Mouse (Mus musculus): ENCODE measurements around the gene Arhgef18. TPM values are rescaled to one million over a fixed set of nuclear protein-coding genes. Genes with fewer than 3 reads are reported as not detected.

Gene Arhgef18
- polyA plus RNA-seq, 1 experiment, result 34.7 TPM

GRCm38 (mm10) chr8:3407417-3407816 is 14.6 kb downstream of the Arhgef18 start:
- Histone ChIP-seq H3K4me3 (replicated peaks; ENCODE audit: control insufficient read depth, low read depth, low read length) (no peak overlapping the region), H3K27ac (ENCODE audit: control insufficient read depth, insufficient read depth, low read depth, low read length, poor library complexity) (no peak overlapping the region), H3K4me1 (ENCODE audit: control insufficient read depth, insufficient read depth, low read length) (no peaks in the 10 kb centered on the region)
- TF ChIP-seq POLR2A (IDR thresholded peaks at IDR 0.05; ENCODE audit: borderline replicate concordance, control insufficient read depth, low read depth, low read length), result no peak
- TF ChIP-seq CTCF (IDR thresholded peaks at IDR 0.05; ENCODE audit: control insufficient read depth, insufficient read depth, low read length), result no peak
- WGBS, result 72% methylated on average over 3 of the region's 3 CpGs

- no peak overlapping the region for H3K4me3 ChIP-seq (replicated peaks; ENCODE audit: control insufficient read depth, low read depth, low read length)
- no peaks in the 10 kb centered on the region for H3K4me1 ChIP-seq (ENCODE audit: control insufficient read depth, insufficient read depth, low read length)
- H3K27ac ChIP-seq (ENCODE audit: control insufficient read depth, insufficient read depth, low read depth, low read length, poor library complexity), result no peak overlapping the region
- TF ChIP-seq CTCF (IDR thresholded peaks at IDR 0.05; ENCODE audit: control insufficient read depth, insufficient read depth, low read length), result no peak
- no peak for TF ChIP-seq POLR2A (IDR thresholded peaks at IDR 0.05; ENCODE audit: borderline replicate concordance, control insufficient read depth, low read depth, low read length)
- 60% methylated on average over 2 of the region's 2 CpGs for WGBS
These were observed 18.3 kb downstream of the Arhgef18 start for GRCm38 (mm10) chr8:3411085-3411484.

DNA sequence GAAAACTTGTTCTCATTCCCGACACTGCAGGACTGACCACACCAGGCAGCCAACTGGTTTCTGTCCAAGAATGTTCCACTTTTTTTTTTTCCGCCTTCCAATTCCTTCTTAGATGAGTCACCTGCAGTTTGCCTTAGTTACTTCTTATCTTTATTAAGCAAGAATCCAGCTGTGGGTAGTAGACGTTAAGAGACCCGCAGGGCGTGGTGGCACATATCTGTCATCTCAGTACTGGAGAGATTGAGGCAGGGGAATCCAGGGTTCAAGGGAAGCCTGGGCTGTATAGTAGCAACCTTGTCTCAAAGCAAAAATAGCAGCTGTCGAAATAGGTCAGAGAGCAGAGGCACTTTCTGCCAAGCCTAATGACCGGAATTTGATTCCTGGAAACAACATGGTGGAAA is 19.1 kb downstream of the Arhgef18 start:
- Histone ChIP-seq H3K27ac (ENCODE audit: control insufficient read depth, insufficient read depth, low read depth, low read length, poor library complexity) (no peak overlapping the region), H3K4me3 (replicated peaks; ENCODE audit: control insufficient read depth, low read depth, low read length) (no peak overlapping the region)

GRCm38 (mm10) chr8:3412816-3413215 is 20.0 kb downstream of the Arhgef18 start:
- WGBS, result 79% methylated on average over 1 of the region's 1 CpGs
- TF ChIP-seq POLR2A (IDR thresholded peaks at IDR 0.05; ENCODE audit: borderline replicate concordance, control insufficient read depth, low read depth, low read length) (no peak), CTCF (IDR thresholded peaks at IDR 0.05; ENCODE audit: control insufficient read depth, insufficient read depth, low read length) (no peak)
- Histone ChIP-seq H3K27ac (ENCODE audit: control insufficient read depth, insufficient read depth, low read depth, low read length, poor library complexity) (no peak overlapping the region), H3K4me3 (replicated peaks; ENCODE audit: control insufficient read depth, low read depth, low read length) (no peak overlapping the region), H3K4me1 (ENCODE audit: control insufficient read depth, insufficient read depth, low read length) (no peaks in the 10 kb centered on the region)

More for the DNA sequence above, 19.1 kb downstream of the Arhgef18 start:
- no peaks in the 10 kb centered on the region for H3K4me1 ChIP-seq (ENCODE audit: control insufficient read depth, insufficient read depth, low read length)
- 68% methylated on average over 7 of the region's 7 CpGs for WGBS
- TF ChIP-seq CTCF (IDR thresholded peaks at IDR 0.05; ENCODE audit: control insufficient read depth, insufficient read depth, low read length) (no peak), POLR2A (IDR thresholded peaks at IDR 0.05; ENCODE audit: borderline replicate concordance, control insufficient read depth, low read depth, low read length) (no peak)

DNA sequence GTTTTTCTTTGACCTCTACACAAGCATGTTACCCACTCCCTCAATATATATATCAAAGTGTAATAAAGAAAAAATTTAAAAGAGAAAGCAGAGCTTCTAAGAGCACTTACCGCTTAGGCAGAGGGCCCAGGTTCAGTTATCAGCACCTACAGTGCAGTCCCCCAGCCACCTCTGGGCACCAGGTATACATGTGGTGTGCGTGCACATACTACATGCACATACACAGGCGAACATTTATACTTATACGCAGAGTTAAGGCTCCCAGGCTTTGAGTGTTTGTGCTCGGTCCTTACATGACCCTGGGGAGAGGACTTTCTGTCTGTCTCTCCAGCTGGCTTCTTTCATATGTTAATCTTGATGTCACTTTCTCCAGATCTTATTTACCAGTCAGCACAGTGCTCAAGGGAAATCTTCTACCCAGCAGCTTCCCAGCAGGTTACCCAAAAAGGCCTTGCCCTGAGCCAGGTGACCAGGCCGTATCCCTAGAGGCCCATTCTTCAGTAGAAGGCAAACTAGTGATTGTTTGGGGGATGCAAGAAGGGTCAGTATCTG is 21.9 kb downstream of the Arhgef18 start:
- Histone ChIP-seq H3K4me1 (ENCODE audit: control insufficient read depth, insufficient read depth, low read length) (no peaks in the 10 kb centered on the region), H3K27ac (ENCODE audit: control insufficient read depth, insufficient read depth, low read depth, low read length, poor library complexity) (no peak overlapping the region), H3K4me3 (replicated peaks; ENCODE audit: control insufficient read depth, low read depth, low read length) (no peak overlapping the region)
- no peak for TF ChIP-seq POLR2A (IDR thresholded peaks at IDR 0.05; ENCODE audit: borderline replicate concordance, control insufficient read depth, low read depth, low read length)
- TF ChIP-seq CTCF (IDR thresholded peaks at IDR 0.05; ENCODE audit: control insufficient read depth, insufficient read depth, low read length), result no peak
- WGBS, result 91% methylated on average over 6 of the region's 6 CpGs

DNA sequence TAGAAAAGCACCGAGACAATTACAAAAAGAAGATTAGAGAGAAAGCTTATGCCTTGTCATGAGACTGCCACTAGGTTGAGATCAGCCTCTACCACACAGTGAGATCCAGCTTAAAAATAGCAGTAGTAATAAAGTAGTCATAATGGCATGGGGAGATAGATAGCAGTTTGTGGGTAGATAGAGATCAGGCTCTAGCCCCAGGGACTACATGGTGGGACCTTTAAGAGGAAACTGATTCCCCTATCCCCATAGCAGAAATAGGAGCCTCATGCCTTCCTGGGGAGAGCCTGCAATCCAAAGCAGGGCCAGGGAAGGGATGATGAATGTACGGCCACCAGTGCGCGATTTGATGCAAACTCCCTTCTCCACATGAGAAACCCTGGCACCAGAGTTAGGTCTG is 22.5 kb downstream of the Arhgef18 start:
- no peak overlapping the region for H3K27ac ChIP-seq (ENCODE audit: control insufficient read depth, insufficient read depth, low read depth, low read length, poor library complexity)

GRCm38 (mm10) chr8:3415661-3416060 is 22.9 kb downstream of the Arhgef18 start:
- Histone ChIP-seq H3K4me3 (replicated peaks; ENCODE audit: control insufficient read depth, low read depth, low read length) (no peak overlapping the region), H3K27ac (ENCODE audit: control insufficient read depth, insufficient read depth, low read depth, low read length, poor library complexity) (no peak overlapping the region), H3K4me1 (ENCODE audit: control insufficient read depth, insufficient read depth, low read length) (no peaks in the 10 kb centered on the region)
- WGBS, result 78% methylated on average over 6 of the region's 6 CpGs
- no peak for TF ChIP-seq POLR2A (IDR thresholded peaks at IDR 0.05; ENCODE audit: borderline replicate concordance, control insufficient read depth, low read depth, low read length)
- no peak for TF ChIP-seq CTCF (IDR thresholded peaks at IDR 0.05; ENCODE audit: control insufficient read depth, insufficient read depth, low read length)

More for the DNA sequence above, 22.5 kb downstream of the Arhgef18 start:
- no peaks in the 10 kb centered on the region for H3K4me1 ChIP-seq (ENCODE audit: control insufficient read depth, insufficient read depth, low read length)
- 82% methylated on average over 4 of the region's 4 CpGs for whole genome bisulfite sequencing
- TF ChIP-seq POLR2A (IDR thresholded peaks at IDR 0.05; ENCODE audit: borderline replicate concordance, control insufficient read depth, low read depth, low read length) (no peak), CTCF (IDR thresholded peaks at IDR 0.05; ENCODE audit: control insufficient read depth, insufficient read depth, low read length) (no peak)
- no peak overlapping the region for H3K4me3 ChIP-seq (replicated peaks; ENCODE audit: control insufficient read depth, low read depth, low read length)

DNA sequence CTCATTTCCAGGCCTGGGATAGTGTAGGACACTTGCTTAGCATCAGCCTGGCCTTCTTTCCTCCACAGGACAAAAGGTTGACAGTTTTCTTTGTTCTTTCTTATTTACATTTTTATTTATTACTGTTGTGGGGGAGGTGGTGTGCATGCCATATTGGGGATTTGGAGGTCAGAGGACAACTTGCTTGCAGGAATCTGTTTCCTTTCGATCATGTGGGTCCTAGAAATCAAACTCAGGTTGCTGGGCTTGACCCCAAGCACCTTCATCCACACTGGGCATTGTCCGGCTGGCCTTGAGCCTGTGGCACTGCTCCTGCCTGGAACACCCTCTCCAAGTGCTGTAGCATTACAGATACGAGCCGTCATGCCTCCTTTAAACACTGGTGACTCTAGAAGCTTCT is 24.0 kb downstream of the Arhgef18 start:
- Histone ChIP-seq H3K4me1 (ENCODE audit: control insufficient read depth, insufficient read depth, low read length) (no peaks in the 10 kb centered on the region), H3K4me3 (replicated peaks; ENCODE audit: control insufficient read depth, low read depth, low read length) (no peak overlapping the region), H3K27ac (ENCODE audit: control insufficient read depth, insufficient read depth, low read depth, low read length, poor library complexity) (no peak overlapping the region)
- 80% methylated on average over 4 of the region's 4 CpGs for whole genome bisulfite sequencing
- no peak for TF ChIP-seq POLR2A (IDR thresholded peaks at IDR 0.05; ENCODE audit: borderline replicate concordance, control insufficient read depth, low read depth, low read length)
- TF ChIP-seq CTCF (IDR thresholded peaks at IDR 0.05; ENCODE audit: control insufficient read depth, insufficient read depth, low read length), result no peak

DNA sequence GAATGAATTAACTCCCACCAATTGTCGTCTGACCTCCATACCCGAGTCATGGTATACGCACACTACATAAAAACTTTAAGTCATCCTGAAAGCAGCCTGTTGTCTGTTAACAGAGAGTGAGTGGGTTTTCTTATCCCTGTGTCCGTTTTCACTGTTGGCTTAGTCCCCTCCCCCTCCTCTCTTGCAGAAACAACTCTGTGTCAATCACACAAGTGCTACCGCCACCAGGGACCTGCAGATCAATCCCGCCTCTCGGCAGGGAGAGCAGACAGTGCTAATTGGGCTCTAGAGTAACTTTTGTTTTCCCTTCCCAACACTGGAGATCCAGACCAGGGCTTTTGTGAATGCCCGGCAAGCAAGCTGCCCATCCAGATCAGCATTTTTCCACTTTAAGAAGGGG is 24.6 kb downstream of the Arhgef18 start:
- H3K4me3 ChIP-seq (replicated peaks; ENCODE audit: control insufficient read depth, low read depth, low read length), result no peak overlapping the region
- H3K27ac ChIP-seq (ENCODE audit: control insufficient read depth, insufficient read depth, low read depth, low read length, poor library complexity), result no peak overlapping the region
- H3K4me1 ChIP-seq (ENCODE audit: control insufficient read depth, insufficient read depth, low read length), result no peaks in the 10 kb centered on the region
- 68% methylated on average over 8 of the region's 8 CpGs for WGBS
- no peak for TF ChIP-seq CTCF (IDR thresholded peaks at IDR 0.05; ENCODE audit: control insufficient read depth, insufficient read depth, low read length)
- TF ChIP-seq POLR2A (IDR thresholded peaks at IDR 0.05; ENCODE audit: borderline replicate concordance, control insufficient read depth, low read depth, low read length), result no peak
